Mouse (Mus musculus) adrenal gland, postnatal 14 days (tissue): ENCODE results near the gene Slc44a2. TPM values are rescaled to one million over a fixed set of nuclear protein-coding genes. Genes with fewer than 3 reads are reported as not detected.
A peak's percentile ranks its signal among the peaks of the same experiment; 100 is the strongest.

Source experiments
- DNase-seq: peaks from one replicate; pipeline ENCODE4 v3.0.0; 2021; ENCODE audit warnings: mixed read lengths
- total RNA-seq: library from RNA; stranded (reverse); gene quantifications from 2 replicates; pipeline ENCODE4 v1.2.3, GENCODE M21; 2021

Gene Slc44a2
- total RNA-seq, 1 experiment from 2014 or later = 40.4 TPM

DNA sequence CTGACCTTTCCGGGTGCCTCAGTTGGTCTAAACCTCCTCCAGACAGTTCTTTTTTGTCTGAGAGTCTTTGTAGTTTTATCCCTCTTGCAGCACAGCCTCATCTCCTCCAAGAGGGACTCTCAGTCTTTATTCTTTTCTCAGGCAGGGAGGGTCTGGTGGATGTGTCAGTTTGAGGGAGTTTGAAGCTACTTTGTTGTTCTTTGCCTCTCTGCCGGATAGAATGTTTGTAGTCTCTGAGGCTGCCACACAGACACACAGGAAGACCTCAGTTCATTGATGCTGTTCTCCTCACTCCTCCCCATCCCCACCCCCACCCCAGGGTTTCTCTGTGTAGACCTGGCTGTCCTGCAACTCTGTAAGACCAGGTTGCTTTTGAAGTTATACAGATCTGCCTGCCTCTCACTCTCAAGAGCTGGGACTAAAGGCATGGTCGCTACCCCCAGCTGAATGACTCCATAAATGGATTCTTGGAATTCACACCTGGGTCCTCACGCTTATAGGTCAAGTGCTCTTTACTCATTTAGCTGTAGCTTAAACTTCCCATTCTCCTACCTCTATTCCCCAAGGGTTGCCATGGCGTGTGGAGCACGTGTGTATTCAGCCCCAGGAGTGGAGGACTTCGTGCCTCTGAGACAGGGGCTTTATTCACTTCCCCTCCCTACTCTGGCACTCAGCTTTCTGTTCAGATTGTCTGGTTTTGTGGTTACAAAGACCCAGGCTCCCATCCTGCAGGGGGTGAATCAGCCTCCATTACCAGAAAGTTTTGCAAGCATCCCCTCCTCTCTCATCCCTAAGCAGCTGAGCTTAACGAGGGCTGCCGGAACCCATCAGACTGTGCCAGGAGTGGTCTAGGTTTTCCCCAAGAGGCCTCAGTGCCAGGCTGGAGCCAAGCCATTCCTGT lies 11.9 kb downstream of the Slc44a2 start:
- DNase-seq = no peak

DNA sequence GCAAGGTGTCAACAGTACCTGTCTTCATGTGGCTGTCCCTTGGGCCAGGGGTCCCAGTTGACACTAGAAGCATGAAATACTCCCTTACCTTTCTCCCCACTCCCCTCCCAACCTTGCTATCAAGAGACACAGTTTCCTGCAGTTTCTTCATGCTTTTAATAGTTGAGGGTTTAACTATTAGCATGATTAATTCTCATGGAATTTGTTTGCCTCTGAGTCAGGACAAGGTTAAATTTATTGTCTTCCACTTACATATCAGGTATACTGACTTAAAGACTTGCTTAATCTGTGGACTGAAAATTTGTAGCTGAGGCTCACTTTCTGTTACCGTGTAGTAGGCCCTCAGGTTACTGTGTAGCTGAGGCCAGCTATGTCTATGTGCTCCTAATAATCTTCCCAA lies 13.0 kb downstream of the Slc44a2 start:
- DNase-seq = no peak

DNA sequence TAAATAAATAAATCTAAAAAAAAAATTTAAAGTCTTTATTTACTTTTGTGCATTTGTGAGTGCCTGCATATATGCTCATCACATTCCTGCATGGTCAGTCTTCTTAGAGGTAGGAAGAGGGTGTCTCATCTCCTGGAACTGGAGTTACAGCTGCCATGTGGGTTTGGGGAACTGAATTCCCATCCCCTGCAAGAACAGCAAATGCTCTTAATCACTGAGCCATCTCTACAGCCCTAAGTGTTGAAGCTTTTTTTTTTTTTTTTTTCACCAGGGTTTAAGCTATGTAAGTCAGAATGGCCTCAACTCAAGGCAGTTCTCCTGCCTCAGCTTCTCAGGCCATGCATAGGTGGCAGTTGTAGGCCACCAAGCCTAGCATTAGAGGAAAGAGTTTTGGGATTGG lies 14.2 kb downstream of the Slc44a2 start:
- DNase-seq = no peak

DNA sequence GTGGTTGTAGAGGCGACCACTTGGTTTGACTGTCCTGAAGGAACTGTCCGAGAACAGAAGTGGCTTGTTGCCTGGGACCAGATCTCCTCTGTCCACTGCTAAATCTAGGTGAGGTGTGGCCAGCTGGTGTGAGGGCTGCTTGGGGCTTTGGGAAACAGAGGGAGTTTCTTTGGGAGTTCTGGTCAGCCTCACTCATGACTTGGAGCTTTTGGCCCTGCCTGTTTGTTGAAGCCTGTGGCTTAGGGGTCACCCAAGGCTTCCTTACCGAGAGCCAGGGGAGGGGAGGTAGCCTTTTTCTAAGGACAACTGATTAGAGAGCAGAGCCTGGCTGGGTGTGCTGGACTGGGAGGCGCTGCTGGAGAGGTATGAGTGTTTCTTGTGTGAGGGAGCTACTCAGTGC lies 14.9 kb downstream of the Slc44a2 start:
- DNase-seq = no peak

- no peak for DNase-seq
Measured at GRCm38 (mm10) chr9:21336491-21336890, 16.0 kb downstream of the Slc44a2 start.

DNA sequence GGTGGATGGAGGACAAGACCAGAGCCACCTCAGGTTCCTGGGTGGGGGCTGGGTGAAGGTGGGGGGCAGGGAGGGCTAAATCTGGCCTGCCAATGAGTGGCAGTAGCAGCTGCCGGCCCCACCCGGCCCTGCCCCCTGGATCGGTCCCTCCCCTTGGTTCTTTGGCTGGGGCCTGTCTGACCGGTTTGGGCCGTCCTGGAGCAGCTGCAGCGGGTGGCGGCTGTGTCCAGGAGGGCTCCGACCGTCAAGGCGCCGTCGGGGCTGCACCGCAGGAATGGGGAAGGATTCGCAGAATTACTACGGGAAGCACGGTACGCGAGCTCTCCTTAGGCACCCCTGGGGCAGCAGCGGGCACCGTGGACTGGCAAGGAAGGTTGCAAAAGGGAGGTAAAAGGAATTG lies 17.2 kb downstream of the Slc44a2 start:
- no peak for DNase-seq

DNA sequence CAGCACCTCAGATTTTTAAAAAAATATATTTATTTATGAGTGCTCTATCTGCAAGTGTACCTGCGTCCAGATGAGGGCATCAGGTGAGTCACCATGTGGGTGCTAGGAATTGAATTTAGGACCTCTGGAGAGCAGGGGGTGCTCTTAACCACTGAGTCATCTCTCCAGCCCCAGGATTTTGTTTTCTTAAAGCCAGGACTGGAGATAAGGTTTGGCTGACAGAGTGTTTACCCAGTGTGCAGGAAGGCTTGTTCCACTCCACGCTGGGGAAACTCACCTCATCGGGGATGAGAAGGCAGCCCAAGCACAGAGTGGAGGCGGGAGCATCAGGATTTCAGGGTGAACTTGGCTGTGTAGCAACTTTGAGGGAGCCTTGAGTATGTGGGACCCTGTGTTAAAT lies 19.9 kb downstream of the Slc44a2 start:
- DNase-seq = no peak

GRCm38 (mm10) chr9:21346627-21347365 lies 26.3 kb downstream of the Slc44a2 start:
- no peak for DNase-seq

GRCm38 (mm10) chr9:21348152-21348551 lies 27.7 kb downstream of the Slc44a2 start:
- no peak for DNase-seq

GRCm38 (mm10) chr9:21351178-21351577 lies 30.7 kb downstream of the Slc44a2 start:
- no peak for DNase-seq

DNA sequence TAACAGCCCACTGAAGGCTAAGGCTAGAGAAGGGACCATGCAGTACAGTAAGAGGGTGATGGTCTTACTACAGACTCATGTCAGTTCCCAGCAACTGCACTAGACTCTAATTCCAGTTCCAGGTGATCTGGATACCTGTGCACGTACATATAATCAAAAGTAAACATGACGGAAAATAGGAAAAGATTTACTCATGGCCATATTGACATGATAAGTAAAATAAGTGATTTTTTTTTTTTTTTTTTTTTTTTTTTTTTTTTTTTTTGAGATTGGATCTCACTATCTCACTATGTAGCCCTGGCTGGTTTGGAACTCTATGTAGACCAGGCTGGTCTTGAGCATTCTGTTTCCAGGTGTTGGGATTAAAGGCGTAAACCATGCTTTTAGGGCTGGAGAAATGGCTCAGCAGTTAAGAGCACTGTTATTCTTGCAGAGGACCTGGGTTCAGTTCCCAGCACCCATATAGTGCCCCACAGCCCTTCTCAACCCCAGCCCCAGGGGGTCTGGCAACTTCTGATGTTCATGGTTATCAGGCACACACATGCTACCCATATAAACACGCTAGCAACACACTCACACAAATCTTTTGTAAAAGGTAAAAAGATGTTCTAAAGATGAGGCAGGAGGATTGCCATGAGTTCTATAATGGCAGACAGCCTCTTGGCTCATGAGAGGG lies 31.3 kb downstream of the Slc44a2 start:
- DNase-seq = no peak

DNA sequence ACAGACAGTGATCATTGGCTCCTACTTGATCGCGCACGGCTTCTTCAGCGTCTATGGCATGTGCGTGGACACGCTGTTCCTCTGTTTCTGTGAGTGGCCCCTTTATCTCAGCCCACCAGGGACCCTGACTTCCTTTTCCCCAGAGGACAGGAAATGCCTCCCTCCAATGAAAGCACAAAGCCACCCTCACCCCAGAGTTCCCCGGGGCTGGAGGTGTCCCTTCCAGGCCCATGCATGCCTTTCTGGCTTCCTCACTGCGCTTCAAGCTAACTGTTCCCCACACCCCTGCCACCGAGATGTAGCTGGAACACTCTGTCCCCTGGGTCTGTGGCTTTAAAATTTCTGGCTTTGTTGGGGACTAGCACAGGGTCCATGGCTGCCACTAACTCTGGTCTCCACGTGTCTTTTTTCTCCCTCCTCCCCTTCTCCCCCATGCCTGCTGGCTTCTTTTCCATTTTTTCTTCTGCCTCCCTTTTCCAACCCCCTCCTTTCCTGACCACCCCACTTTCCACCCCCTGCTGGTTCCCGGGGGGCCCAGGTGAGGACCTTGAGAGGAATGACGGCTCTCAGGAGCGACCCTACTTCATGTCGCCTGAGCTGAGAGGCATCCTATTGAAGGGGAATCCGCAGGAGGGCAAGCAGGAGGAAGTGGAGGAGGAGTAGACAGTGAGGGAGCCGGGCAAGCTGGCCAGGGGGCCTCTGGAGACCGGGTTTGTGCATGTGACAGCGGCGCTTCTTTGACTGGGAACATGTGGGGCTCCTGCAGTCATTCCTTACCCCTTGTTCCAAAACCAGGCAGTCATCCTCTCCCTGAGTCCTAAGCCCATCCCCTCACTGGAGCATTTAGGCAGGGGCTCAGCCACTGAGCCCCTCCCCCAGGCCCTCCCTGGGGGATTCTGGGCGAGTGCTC lies 32.2 kb downstream of the Slc44a2 start:
- DNase-seq = peak; percentile 24

DNA sequence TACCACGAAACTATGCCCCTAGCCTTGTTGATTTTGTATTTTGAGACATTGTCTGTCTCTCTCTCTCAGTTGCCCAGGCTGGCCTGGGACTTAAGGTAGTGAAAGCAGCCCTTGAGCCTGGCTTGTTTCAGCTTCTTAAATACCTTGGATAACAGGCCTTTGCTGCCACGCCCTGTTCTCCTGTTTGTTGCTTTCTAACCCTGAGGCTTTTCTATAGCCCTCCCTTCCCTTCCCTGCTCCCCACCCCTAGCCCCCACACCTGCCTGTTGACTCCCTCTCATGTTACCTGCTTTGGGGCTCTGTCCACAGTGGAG lies 32.8 kb downstream of the Slc44a2 start:
- DNase-seq = no peak

DNA sequence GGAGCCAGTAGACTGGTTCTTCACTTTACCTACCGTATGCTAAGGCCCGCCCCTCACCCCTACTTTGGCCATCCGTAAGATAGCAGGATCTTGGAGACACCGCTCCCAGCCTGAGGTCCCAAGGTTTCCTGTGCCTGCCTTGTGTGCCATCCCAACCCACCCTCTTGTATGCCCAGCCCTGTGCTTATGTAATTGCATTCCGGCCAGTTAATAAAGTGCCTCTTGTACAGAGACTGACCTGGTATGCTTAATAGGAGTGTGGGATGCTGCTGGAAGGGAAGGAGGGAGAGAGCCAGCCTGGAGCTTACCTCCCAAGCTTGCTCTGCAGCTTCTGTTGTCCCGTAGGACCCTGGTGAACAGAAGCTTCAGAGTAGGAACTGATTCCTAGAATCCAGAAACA lies 34.3 kb downstream of the Slc44a2 start:
- no peak for DNase-seq

DNA sequence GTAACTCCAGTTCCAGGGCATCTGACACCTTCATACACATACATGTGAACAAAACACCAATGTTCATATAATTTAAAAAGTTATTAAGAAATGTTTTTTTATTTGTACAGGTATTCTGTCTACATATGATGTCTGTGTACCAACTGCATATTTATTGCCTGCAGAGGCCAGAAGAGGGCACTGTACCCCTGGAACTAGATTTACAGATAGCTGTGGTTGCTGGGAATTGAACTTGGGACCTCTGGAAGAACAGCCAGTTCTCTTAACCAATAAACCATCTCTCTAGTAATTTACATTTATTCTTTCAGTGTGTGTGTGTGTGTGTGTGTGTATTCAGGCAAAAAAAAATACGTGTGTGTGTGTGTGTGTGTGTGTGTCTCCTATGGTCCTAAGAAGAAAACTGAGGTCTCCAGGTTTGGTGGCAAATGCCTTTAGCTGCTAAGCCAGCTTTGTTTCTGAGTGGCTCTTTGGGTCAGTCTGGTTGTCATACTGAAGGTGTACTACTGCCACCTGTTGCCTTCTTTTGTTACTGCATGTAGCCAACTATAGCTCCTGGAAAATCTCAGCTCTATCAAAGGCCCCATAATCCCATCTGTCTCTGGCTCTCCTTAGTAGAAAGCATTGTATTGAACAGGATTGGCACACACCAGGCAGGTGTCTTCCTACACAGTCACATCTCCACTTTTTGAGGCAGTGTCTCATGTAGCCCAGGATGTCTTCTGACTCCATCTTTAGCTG lies 36.7 kb downstream of the Slc44a2 start:
- peak; percentile 75 for DNase-seq

DNA sequence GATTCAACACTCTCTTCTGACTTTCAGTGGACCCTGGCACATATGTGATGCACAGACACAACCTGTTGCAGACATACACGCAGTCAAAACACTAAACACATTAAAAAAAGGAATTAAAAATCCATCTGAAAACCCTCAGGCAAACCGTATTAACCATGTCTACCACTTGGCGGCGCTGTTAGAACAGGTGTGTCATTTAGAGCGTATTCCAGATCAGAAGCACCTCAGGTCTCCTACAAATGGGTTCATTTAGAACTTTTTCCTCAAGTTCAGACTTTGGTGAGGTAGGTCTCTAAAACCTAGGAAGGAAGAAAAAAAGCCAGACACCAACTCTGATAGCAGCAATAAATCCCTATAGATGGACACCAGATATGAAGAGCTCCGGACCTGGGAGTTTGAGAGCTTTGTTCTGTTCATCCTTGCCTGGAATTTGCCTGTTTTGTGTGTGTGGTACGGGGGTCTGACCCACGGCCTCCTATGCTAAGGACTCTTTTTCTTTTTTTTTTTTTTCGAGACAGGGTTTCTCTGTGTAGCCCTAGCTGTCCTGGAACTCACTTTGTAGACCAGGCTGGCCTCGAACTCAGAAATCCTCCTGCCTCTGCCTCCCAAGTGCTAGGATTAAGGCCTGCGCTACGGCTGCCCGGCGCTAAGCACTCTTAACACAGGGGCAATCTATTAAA lies 46.2 kb downstream of the Slc44a2 start:
- peak; percentile 75 for DNase-seq

DNA sequence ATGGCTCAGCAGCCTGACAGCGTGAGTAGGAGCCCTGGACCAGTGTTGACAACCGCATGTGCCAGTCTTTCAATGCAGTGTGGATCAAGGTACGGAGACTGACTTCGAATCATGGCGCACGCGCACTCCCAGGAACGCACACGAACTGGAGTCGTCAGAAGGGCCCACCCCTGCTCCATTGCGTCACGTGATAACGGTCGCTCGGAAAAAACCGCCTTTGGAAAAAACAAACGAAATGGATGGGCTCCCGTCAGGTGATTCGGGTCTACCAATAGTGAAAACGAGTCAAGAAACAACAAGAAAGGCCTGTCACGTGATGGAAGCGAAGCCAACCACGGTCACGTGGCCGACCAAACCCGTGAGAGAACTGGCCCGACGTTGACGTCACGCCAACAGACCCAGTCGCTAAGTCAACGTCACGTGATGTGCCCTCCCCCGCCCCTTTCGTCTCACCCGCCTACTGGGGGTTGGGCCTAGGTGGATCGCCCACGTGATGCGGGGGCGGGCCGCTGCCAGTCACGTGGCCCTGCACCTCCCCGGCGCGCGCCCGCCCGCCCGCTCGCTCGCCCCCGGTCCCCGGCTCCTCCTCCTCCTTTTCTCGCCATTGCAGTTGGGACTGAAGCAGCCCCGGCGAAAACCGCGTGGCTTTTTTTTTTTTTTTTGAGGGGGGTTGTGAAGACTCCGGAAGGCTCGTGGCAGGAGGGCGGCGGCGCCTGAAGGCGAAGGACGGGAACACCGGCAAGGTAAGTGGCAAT lies 47.0 kb downstream of the Slc44a2 start, which contains the start of gene Ilf3:
Ilf3 (plus strand) TSS at position 515 of the 755 bp plus-strand sequence.
- DNase-seq = peak; percentile 100

GRCm38 (mm10) chr9:21368131-21368584 lies 47.7 kb downstream of the Slc44a2 start:
- peak; percentile 86 for DNase-seq

GRCm38 (mm10) chr9:21369080-21369479 lies 48.6 kb downstream of the Slc44a2 start:
- DNase-seq = no peak

DNA sequence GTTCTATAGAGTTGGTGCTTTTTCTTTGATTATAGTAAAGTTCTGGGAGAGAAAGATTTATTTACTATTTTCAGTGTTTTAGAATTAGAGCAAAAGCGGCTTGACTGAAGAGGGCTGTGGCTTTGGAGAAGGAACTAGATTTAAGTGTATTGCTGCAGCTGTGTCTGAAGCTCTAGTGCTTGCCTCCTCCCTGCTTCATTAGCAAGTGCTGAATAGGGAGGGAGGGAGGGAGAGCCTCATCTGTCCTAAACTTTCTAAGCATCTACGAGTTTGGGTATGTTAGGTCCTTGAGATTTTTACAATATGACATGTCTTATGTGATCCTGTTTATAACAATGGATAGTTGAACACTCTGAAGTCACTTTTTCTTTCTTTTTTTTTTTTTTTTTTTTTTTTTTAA lies 50.4 kb downstream of the Slc44a2 start:
- no peak for DNase-seq
